Mouse (Mus musculus): Measurements from ENCODE around the gene Gm4027. TPM values are rescaled to one million over a fixed set of nuclear protein-coding genes. Genes with fewer than 3 reads are reported as not detected.

The Gm4027 gene
- not detected in 2 replicates for polyA plus RNA-seq (2012; rRNA removed; ENCODE audit: low replicate concordance)

GRCm38 (mm10) chr12:87618569-87618968 is at the start of gene Gm4027:
Gene Gm4027 (plus strand): TSS chr12:87618869.

DNA sequence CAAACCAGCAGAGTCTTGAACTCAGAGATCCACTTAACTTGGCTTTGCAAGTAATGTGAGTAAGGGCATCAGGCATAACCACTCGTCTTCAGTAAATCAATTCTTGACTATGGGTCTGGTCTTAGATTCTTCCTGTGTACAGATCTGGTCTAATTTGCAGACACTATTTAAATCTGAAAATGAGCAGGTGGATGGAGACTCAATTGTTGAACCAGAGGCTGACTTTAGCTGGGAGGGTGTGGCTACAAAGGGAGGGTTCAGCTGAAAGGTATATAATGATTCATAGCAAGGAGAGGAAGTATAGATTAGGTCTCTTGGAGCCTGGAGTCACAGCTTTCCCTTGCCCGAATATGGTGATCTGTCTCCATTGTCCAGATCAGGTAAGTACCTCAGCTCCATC is 16.3 kb upstream of the Gm4027 start, which contains the start of gene Oog1:
Gene Oog1, plus strand, starts transcription at position 301 of the 400 bp plus-strand sequence.

DNA sequence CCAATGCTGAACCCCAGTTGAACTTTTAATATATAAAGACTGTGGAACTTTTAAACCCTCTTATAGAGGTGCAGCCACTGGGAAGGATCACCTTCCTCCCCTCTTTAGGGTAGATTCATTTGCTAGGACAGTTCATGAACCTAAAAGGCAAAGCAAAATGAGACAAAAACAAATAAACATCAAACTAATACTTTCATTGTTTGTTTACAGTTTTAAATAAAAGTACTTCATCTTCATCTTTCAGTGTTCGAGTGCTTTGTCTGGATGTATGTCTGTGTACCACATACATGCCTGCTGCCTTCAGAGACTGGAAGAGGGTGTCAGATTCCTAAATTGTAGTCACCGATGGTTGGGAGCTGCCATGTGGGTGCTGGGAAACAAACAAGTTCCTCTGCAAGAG is 25.9 kb downstream of the Gm4027 start, which contains the start of gene Gm16381:
Gene Gm16381, minus strand, starts transcription at position 101 of the 400 bp plus-strand sequence.

Other genes with a start within 250 kb of the Gm4027 start
- 6.3 and 12.0 TPM in 2 replicates for gene Sptlc2, start 230.5 kb upstream of the Gm4027 start, polyA plus RNA-seq (2012; rRNA removed; ENCODE audit: low replicate concordance)
- gene Slirp, start 175.0 kb upstream of the Gm4027 start, polyA plus RNA-seq (2012; rRNA removed; ENCODE audit: low replicate concordance), result 6.1 and 22.0 TPM in 2 replicates
- 16.1 and 18.7 TPM in 2 replicates for gene Alkbh1, start 174.9 kb upstream of the Gm4027 start, polyA plus RNA-seq (2012; rRNA removed; ENCODE audit: low replicate concordance)
- gene Snw1, start 146.6 kb upstream of the Gm4027 start, polyA plus RNA-seq (2012; rRNA removed; ENCODE audit: low replicate concordance), result 6.1 and 12.5 TPM in 2 replicates
- gene Gm5788, start 124.1 kb upstream of the Gm4027 start, polyA plus RNA-seq (2012; rRNA removed; ENCODE audit: low replicate concordance), result not detected in 2 replicates
- not detected in 2 replicates for gene Gm8300, start 104.6 kb upstream of the Gm4027 start, polyA plus RNA-seq (2012; rRNA removed; ENCODE audit: low replicate concordance)
- gene Oog1, start 16.2 kb upstream of the Gm4027 start, polyA plus RNA-seq (2012; rRNA removed; ENCODE audit: low replicate concordance), result not detected in 2 replicates
- gene Gm16381, start 25.8 kb downstream of the Gm4027 start, polyA plus RNA-seq (2012; rRNA removed; ENCODE audit: low replicate concordance), result not detected in 2 replicates
- not detected in 2 replicates for gene Gm21319, start 156.9 kb downstream of the Gm4027 start, polyA plus RNA-seq (2012; rRNA removed; ENCODE audit: low replicate concordance)
- not detected in 2 replicates for gene Gm21936, start 176.6 kb downstream of the Gm4027 start, polyA plus RNA-seq (2012; rRNA removed; ENCODE audit: low replicate concordance)
- gene BB287469, start 197.7 kb downstream of the Gm4027 start, polyA plus RNA-seq (2012; rRNA removed; ENCODE audit: low replicate concordance), result not detected in 2 replicates
- not detected in 2 replicates for gene Gm2001, start 223.5 kb downstream of the Gm4027 start, polyA plus RNA-seq (2012; rRNA removed; ENCODE audit: low replicate concordance)